Mouse (Mus musculus) ovary, adult 18-20 months (tissue): Measurements from ENCODE around the gene Gm498.

Experiments used
- DNase-seq: peaks from one replicate; pipeline ENCODE4 v3.0.0; 2022; ENCODE audit warnings: low spot score, mixed read lengths

Gene Gm498

DNA sequence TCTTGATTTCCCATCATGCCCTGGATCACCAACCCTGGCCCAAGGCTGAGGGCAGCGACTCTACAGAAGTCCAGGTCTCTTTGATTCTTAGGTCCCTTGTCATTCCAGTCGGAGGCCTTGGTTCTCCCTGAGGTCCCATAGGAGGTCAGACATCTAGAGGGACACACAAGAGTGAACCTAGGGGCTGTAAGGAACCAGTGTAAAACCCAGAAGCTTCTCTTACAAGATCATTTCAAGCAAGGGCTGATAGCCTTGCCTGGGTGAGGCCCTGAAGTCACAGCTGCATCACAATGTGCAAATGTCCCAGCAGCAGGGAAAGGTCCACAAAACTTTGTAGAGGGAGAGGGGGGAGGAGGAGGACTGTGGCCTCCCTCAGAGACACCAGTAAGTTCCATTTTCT is at the start of gene Gm498:
TSS of gene Gm498 (plus strand) at position 301 of the 400 bp plus-strand sequence.
- no peak for DNase-seq

DNA sequence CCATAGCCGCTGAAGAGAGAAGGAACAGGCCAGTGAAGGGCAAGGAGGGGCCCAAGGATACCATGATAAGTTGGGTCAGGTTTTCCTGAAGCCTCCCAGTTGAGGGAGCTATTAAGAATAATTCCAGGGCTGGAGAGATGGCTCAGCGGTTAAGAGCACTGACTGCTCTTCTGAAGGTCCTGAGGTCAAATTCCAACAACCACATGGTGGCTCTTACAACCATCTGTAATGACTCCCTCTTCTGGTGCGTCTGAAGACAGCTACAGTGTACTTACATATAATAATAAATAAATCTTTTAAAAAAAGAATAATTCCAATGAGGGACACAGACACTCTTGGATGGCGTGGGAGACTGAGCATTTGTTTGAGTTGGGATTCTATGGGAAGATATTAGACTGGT is 47.4 kb upstream of the Gm498 start:
- no peak for DNase-seq

DNA sequence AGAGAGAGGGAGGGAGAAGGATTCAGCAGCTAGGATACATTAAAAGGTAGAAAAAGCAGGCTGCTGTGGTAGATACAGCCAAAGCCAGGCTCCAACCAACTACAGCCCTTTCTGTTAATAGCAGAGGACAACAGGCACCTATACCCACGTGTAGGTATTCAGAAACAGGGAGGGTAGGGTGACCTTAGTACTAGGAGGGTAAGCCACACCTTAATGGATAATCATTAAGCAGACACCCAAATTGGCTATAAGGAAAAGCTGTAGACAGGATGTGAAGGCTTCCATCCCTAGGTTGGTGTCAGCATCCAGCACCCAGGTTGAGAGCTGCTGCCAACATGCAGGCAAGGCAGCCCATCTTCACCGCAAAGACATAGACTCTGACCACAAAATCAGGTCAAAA is 45.4 kb upstream of the Gm498 start:
- DNase-seq = no peak

- peak; percentile 99 for DNase-seq
These were observed 44.0 kb upstream of the Gm498 start, which contains the start of the genes Nadsyn1 and Dhcr7 for GRCm38 (mm10) chr7:143822375-143823265. Gene Nadsyn1 (minus strand): TSS chr7:143822849. Gene Dhcr7 (plus strand): TSS chr7:143823145.

DNA sequence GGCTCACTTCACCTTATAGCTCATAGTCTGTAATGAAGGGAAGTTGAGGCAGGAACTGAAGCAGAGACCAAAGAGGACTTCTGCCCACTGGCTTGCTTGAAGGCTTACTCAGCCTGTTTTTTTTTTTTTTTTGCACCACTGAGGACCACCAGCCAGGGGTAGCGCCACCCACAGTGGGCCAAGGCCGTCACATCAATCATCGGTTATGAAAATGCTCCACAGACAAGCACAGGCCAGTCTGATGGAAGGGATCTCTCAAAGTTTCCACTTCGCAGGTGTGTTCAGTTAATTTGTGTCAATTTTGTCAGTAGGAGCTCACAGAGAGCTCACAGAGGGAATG is 43.4 kb upstream of the Gm498 start:
- no peak for DNase-seq

- DNase-seq = no peak
These were observed 39.7 kb upstream of the Gm498 start for GRCm38 (mm10) chr7:143826985-143827384.

DNA sequence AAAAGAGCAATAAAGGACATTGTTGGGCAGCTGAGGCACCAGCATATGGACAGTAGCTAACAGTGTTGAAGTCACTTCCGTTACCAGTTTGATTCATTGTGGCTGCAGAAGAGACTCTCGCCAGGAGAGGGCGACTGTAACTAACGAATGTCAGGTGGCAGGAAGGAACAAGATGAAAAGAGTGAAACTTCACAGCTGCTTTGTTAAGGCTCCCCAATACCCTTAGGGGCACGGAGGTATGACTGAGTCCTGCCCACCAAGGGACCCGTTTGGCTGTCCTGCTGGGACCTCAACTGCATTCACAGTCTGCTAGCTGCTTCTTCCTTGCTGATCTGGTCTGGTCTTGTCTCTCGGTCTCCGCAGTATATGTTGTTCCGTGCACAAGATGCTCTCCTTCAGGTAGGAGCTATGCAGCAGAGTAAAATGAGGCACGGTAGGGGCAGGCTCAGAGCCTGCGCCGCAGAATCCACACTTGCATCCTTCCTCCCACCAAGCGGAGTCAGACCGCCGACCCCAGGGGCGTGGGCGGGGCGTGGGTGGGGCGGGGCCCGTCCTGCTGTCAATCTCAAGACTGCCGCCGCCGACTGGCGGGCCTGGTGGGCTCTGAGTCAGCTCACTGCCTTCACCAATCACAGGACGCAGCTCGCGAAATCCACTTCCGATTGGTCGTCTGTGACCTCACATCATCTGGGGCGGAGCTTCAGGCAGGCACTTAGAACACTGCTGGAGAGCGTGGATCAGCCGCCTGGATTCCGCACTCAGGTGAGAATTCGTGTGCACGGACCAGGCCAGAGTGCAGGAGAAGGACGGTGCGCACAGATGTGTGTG is 36.9 kb upstream of the Gm498 start:
- DNase-seq = peak; percentile 95

GRCm38 (mm10) chr7:143830399-143830798 is 36.2 kb upstream of the Gm498 start:
- DNase-seq = no peak

DNA sequence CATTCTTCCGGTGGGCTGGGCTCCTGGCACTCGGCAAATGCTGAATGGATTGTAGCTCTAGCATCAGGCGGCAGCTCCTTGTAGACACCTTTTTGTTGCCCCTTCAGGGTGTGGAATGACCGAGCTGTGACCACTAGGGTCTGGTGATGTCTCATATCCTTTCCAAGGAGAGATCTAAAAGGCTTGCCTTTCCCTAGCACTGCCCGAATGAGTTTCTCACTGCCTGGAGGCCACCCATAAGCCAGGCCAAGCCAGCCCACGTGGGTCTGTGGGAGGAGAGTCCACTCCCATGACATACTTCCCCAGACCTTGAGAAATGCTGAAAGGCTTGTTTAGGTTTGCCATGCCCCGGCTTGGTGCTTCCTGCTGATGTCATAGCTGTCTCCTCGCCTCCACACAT is 34.4 kb upstream of the Gm498 start:
- DNase-seq = peak; percentile 61

- DNase-seq = no peak
These were observed 34.0 kb upstream of the Gm498 start for GRCm38 (mm10) chr7:143832611-143833010.

GRCm38 (mm10) chr7:143833581-143834190 is 33.0 kb upstream of the Gm498 start:
- no peak for DNase-seq

GRCm38 (mm10) chr7:143834316-143834715 is 32.3 kb upstream of the Gm498 start:
- DNase-seq = no peak

GRCm38 (mm10) chr7:143834972-143835371 is 31.7 kb upstream of the Gm498 start:
- no peak for DNase-seq

- DNase-seq = no peak
These were observed 28.8 kb upstream of the Gm498 start for GRCm38 (mm10) chr7:143837705-143838358.

DNA sequence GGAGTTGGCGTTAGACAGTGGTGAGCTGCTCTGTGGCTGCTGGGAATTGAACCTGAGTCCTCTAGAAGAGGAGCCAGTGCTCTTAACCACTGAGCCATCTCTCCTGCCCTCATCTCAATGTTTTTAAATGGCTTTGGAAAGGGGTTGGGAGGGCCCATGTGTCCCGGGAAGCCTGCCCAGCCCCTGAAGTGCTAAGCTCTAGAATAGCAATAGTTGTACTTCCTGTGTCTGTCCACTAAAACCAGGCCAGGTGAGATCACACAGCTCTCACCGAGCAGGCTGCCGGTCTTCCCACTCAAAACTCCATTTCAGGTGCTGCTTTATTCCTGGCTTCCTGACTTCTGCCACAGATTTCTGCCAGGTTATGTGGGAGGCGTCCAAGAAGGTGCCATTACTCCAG is 26.5 kb upstream of the Gm498 start:
- DNase-seq = no peak

- DNase-seq = no peak
These were observed 25.3 kb upstream of the Gm498 start for GRCm38 (mm10) chr7:143841301-143841700.

DNA sequence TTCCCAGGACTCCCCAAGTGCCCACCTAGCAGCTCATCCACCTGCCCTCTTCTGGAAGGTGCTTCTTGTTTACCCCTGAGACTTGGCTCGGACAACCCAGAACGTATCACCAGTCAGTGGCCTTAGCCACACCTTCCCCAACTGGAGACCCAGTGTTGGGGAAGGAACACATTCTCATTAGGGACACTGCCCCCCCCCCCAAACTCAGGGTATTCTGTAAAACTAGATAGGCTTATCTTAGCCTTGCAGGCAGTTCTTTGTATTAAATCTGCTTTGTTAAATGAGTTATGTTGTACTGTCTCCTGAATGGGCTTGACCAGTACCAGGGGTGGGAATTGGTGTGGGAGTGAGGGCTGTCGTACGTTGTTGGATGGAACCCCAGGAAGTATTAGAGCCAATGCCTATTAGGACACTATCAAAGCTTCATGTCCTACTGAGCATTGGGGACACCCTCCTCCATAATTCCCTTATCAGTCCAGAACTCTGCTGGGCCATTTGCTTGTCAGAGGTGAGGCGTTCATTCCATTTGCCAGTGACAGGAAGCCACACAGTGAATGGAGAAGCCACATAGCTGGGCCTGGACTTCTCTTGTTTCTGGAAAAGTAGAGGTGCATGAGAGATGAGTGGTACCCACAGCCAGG is 18.4 kb upstream of the Gm498 start:
- DNase-seq = no peak

DNA sequence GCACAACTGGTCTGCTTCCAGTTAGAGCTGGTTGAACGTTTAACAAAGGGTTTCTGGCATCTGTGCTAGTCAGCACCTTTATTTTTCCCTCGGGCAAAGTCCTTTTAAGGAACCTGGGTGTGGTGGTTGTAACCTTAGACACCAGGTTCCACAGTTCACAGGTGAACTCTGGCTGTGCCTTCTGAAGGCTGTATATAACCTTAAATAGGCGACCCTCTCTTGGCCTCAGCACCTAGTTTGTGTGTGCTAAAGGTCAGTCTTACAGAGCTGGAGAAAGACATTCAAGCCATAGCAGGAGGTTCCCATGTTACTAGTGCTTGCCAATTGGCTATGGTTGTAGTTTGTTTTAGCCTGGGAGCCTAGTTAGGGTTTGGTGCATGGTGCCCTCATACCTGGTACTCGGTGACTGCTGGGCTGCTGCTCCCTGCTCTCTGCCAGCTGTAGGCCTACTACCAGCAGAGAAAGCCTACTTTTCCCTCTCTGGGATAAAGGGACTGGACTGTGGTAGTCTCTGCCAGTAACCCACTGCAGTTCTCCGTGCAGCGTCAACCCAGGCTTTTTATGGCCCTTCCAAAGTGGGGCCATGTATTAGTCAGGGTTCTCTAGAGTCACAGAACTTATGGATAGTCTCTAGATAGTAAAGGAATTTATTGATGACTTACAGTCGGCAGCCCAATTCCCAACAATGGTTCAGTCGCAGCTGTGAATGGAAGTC is 17.7 kb upstream of the Gm498 start:
- no peak for DNase-seq

DNA sequence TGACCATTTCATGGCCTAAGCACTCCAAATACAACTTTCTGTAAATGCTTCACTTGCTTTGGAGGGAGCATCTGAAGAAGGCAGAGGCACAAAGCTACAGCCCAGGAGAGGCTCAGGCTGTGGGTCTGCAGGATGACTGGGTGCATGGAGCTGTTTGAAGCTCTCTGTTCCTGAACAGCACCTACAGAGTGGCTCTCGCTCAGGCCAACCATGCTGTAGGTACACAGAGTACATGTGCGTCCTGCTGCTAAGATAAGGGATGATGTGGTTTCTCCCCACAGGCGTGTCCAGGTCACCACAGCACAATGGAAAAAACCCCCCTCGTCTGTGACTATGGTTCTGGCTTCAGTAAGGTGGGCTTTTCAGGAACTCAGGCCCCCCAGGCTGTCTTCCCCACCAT is 2.2 kb downstream of the Gm498 start:
- no peak for DNase-seq

GRCm38 (mm10) chr7:143883717-143884116 is 17.1 kb downstream of the Gm498 start:
- no peak for DNase-seq

DNA sequence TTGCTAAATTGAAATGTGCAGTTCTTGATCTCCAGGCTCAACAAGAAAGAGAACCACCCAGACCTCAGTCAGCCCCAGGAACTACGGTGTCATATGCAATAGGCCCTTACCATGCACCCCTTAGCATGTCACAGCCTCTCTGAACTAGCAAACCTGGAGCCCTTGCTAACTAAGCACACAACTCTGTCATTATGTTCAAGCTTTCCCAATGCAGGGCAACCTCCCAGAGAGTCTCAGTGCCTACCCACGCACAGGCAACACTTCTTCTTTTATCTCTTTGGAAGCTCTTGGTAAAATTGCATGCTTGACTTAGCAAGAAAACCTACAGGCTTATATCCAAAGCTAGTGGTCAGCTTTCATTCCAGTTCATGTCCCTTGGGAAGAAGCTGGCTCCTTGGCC is 24.5 kb downstream of the Gm498 start:
- DNase-seq = no peak
